Mouse (Mus musculus): Measurements from ENCODE around the gene Prr5.

Prr5 gene

DNA sequence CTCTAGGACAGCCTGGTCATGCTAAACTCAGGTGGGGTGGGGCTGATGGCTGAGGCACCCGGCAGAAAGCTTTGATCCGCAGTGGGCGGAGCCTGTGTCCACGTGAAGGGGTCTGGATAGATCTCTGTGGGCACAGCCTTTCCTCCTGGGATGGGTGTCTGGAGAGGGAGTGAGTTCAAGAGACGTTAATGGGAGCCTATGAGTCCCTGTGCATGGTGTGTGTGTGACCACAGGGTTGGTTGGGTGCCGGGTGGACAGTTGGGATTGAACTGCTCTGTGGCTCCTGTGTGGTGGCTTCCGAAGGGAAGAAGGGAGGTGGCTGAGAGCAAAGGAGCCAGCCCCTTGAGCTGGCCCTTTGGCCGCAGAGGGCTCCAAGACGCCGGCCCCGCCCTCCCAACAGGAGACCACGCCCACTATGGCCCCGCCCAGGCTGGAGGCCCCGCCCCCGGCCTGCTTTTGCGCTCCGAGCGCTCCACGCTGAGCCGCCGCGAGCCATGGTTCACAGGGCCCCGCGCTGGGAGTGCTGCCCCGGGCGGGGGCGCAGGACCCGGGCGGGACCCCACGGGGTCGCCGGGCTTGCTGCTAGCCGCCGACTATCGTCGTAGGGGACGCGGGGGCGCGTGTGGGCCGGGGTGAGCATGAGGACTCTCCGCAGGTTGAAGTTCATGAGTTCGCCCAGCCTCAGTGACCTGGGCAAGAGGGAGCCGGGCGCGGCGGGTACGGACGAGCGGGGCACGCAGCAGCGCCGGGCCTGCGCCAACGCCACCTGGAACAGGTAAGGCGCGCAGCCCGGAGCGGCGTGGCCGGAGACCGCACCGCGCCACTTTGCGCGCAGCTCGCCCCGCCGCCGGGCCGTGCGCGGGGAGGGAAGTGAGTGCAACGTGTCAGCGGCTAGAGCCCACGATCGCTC lies 11.4 kb downstream of the Prr5 start:
- peak; percentile 84 to 95 for DNase-seq

GRCm38 (mm10) chr15:84681455-84682193 lies 12.2 kb downstream of the Prr5 start:
- DNase-seq = no peak

DNA sequence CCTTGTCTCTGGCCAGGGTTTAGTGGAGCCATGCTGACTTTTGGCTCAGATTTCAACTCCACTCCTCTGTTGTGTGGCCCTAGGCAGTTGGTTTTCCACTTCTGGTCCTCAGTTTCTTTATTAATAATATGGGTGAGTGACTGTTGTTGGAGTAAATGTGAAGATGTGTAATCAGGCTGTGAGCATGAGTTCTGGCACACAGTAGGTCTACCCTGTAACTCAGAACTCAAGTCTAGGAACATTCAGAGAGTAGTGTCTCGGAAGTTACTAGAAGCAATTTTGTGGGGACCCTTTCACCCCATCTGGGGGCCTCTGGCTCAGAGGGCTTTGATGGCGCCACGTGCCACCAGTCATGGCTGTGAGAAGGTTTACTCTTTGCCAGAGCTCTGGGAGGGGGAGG lies 12.8 kb downstream of the Prr5 start:
- DNase-seq = no peak

GRCm38 (mm10) chr15:84682821-84683220 lies 13.4 kb downstream of the Prr5 start:
- DNase-seq = no peak

GRCm38 (mm10) chr15:84684520-84684919 lies 15.1 kb downstream of the Prr5 start:
- DNase-seq = no peak

- no peak for DNase-seq
Observed at GRCm38 (mm10) chr15:84685417-84685816, 16.0 kb downstream of the Prr5 start.

DNA sequence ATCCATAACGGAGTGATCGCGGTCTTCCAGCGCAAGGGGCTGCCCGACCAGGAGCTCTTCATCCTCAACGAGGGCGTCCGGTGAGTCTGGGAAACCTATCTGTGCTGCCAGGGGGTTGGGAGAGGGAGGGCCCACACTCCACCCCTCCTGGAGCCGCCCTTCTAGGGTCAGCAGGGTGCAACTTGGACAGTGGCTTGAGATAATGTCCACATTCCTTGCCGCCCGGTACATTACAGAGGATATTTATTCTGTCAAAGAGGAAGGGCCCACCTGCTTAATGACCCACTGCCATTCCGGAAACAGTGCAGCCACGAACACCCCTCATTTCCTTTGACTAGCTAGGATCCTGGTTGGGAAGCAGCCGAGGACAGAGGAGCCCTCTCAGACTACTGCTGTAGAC lies 18.5 kb downstream of the Prr5 start:
- DNase-seq = no peak

GRCm38 (mm10) chr15:84689356-84689755 lies 19.9 kb downstream of the Prr5 start:
- DNase-seq = no peak

GRCm38 (mm10) chr15:84691513-84691912 lies 22.1 kb downstream of the Prr5 start:
- no peak for DNase-seq

DNA sequence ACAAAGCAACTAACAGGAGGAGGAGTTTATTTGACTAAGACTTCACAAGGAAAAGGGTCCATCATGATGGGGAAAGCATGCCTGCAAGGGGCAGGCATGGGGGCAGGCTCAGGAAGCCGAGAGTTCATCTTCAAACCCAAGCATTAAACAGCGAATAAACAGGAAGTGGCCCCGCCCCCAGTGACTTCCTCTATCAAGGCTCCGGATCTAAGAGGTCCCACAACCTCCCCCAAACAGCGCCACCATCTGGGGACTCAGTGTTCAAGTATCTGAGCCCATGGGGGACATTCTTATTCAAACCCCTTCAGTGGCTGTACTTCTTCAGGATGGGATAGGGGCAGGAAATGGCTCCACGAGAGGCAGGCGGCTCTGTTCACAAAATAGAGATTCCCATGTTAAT lies 23.2 kb downstream of the Prr5 start:
- DNase-seq = no peak

DNA sequence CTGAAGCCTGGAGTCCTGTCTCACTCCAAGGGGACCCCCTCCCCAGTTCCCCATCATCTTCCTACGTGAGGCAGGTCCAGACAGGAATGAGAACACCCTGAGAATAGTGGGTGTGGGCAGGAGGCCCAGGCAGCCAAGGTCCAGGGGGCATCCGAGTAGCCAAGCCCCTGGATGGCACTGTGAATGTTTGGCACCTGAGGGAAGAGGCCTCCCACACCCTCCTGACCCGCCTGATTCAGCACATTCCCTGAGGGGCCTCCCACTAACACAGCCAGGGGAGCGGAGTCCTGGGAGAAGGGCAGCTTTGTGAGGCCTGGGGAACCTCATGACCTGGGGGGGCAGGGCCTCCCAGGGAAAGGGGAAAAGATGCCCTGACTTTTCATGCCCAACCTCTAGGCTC lies 26.6 kb downstream of the Prr5 start:
- DNase-seq = peak; percentile 83 to 89

- peak in 1 of 2 experiments; percentile 54 for DNase-seq
Observed at GRCm38 (mm10) chr15:84697611-84698011, 28.2 kb downstream of the Prr5 start.

GRCm38 (mm10) chr15:84698189-84698588 lies 28.8 kb downstream of the Prr5 start:
- no peak for DNase-seq

- DNase-seq = peak; percentile 45 to 71
Observed at GRCm38 (mm10) chr15:84700147-84700794, 30.9 kb downstream of the Prr5 start.

- DNase-seq = peak; percentile 52 to 54
Observed at GRCm38 (mm10) chr15:84701947-84702346, 32.5 kb downstream of the Prr5 start.

GRCm38 (mm10) chr15:84702391-84703345 lies 33.2 kb downstream of the Prr5 start:
- peak in 1 of 2 experiments; percentile 49 for DNase-seq

GRCm38 (mm10) chr15:84703992-84704391 lies 34.6 kb downstream of the Prr5 start:
- no peak for DNase-seq

DNA sequence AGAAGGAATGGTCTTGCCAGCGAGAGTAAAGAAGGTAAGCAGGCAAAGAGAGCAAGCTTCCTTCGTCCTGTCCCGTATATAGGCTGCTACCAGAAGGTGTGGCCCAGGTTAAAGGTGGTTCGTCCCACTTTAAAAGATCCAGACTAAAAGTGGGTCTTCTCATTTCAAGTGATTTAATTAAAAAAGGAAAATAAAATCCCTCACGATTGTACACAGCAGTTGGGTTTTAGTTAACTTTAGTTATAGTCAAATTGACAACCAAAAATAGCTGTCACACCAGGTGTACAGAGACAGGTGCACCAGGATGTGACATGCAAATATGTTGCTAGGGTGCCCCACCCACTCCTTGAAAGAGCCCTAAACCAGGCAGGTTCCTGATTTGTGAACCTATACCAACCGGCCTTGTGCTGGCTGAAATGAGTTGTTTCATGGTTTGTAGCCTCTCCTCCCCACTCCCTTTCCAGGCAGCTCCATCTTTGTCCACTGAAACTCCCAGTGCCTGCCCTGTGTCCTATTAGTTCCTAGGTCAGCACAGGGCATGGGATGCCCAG lies 36.0 kb downstream of the Prr5 start:
- DNase-seq = no peak

GRCm38 (mm10) chr15:84706983-84707619 lies 37.7 kb downstream of the Prr5 start:
- DNase-seq = no peak

DNA sequence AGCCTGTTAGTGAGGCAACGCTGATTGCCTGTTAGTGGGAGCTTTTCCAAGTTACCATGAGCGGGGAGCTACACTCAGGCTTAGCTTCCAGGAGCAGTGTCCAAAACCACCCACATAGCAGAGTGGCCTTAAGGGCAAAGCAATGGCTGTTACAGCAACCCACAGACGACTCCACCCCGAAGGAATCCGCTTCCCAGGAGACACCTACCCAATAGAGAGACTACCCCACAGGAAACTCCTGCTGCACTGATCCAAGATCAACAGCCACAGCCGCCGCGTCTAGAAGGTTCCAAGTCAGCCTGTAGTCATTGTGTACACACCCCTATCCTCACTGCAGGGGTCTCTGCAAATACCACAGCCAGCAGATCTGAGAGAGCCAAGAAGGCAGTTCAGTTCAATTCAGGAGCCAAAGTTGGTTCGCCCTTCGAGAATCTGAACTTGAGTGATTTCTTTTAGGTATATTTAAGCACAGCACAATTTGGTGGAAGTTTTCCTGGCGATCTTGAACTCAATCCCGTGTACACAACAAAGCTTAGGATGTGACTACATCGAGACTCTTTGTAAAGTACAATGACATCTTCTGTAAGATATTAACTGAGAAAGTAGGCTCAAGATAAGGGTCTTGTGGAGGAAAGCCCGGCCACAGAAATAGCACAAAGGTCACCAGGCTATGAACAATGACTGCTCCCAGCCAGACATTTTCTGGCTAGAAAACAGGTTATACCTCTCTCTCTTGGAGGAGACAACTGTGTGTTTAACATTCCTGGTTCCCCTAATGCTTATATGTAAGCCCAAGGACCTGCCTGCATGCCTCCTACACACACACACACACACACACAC lies 43.4 kb downstream of the Prr5 start:
- no peak for DNase-seq

Measured in kidney, adult 8-10 months (tissue).